Mouse (Mus musculus) kidney, adult 2 months (tissue): ENCODE data around the gene Lix1l. TPM values are rescaled to one million over a fixed set of nuclear protein-coding genes. Genes with fewer than 3 reads are reported as not detected.

Experiments used
- DNase-seq: peaks from one replicate; pipeline ENCODE4 v3.0.0; 2021
- H3K27ac ChIP-seq: fragments of 200-500 bp; 2 replicates; pipeline ENCODE4 v1.5.1; 2012; ENCODE audit warnings: low read depth, low read length, control low read depth, inconsistent platforms; ENCODE audit not compliant: insufficient read depth
- H3K27me3 ChIP-seq: fragments of 200-500 bp; replicated peaks from 2 replicates; pipeline ENCODE4 v1.6.1; 2012; ENCODE audit warnings: mild to moderate bottlenecking, moderate library complexity, low read length, inconsistent platforms; ENCODE audit not compliant: control insufficient read depth, insufficient read depth
- H3K36me3 ChIP-seq: fragments of 200-500 bp; 2 replicates; pipeline ENCODE4 v1.6.1; 2012; ENCODE audit warnings: mild to moderate bottlenecking, moderate library complexity, low read length, inconsistent platforms; ENCODE audit not compliant: control insufficient read depth, insufficient read depth
- H3K4me1 ChIP-seq: fragments of 200-500 bp; 2 replicates; pipeline ENCODE4 v1.6.1; 2011; ENCODE audit warnings: low read length; ENCODE audit not compliant: control insufficient read depth, insufficient read depth
- H3K4me3 ChIP-seq: fragments of 200-500 bp; 2 replicates; pipeline ENCODE4 v1.5.1; 2011; ENCODE audit warnings: mild to moderate bottlenecking, low read depth, low read length, control low read depth; ENCODE audit not compliant: insufficient read depth
- CTCF ChIP-seq: fragments of 200-500 bp; conservative IDR thresholded peaks from 2 replicates; pipeline ENCODE4 v1.5.1; 2011; ENCODE audit warnings: low read depth, mild to moderate bottlenecking, control low read depth, low read length, moderate library complexity, mixed read lengths; ENCODE audit not compliant: insufficient read depth, insufficient read length
- POLR2A ChIP-seq: fragments of 200-500 bp; IDR thresholded peaks from one replicate; pipeline ENCODE4 v1.6.1; 2011; ENCODE audit warnings: low read depth, low read length, control low read depth
- WGBS: fragments of 180-500 bp; shearing (Covaris S2); methylation state at CpG from one replicate; pipeline ENCODE4 v1.1.7; 2018; 5-methylcytosine and 5-hydroxymethylcytosine counted together
- polyA plus RNA-seq: library from polyadenylated mRNA; depleted of rRNA; stranded (reverse); fragments of >200 nt; gene quantifications from 2 replicates; pipeline ENCODE4 v1.2.3, GENCODE M21; 2012

Lix1l gene
- polyA plus RNA-seq, 1 experiment: 9.6 TPM

DNA sequence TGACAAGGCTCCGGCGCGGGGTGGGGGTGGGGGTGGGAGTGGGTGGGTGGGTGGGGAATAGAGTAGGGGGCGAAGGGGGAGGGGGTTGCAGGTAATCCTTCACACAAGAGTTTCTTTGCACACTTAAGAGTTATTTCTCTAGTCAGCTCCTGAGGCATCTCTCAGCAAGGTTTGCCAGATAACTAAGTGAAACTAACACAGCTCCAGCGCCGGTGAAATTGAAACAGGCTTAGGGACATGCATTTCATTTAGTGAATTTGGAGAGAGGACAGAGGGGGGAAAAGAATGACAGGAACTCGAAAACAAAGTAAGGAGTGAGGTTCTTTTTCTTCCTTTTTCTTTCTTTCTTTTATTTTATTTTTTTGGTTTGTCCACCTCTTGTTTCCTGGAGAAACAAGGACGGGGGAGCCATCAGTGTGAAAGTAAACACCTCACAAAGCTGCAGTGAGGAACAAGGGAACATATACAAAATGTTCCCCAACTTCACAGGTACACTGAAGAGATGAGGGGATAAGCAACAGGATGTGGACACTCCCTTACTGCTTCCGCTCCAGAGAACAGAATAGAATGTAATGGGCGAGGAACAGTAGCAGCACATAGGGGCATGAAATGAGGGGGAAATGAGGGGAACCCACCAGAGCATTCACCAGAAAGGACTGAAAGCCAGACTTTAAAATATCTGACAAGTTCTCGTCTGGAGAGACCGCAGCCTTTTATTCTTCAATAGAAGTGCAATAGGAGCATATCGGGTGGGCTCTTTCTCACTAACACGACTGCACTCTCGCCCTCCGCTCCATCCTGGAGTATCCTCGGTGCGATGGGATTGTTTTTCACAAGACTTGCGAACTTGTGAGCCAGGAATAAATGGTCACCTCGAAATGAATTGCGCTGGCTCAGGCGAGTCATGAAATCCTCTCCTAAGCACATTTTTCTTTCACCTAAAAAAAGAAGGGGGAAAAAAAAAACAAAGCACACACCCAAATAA is 44.0 kb upstream of the Lix1l start:
- peak; percentile 60 for DNase-seq
- peak overlapping the region; percentile 99 for H3K27ac ChIP-seq
- TF ChIP-seq POLR2A (no peak), CTCF (no peak)

DNA sequence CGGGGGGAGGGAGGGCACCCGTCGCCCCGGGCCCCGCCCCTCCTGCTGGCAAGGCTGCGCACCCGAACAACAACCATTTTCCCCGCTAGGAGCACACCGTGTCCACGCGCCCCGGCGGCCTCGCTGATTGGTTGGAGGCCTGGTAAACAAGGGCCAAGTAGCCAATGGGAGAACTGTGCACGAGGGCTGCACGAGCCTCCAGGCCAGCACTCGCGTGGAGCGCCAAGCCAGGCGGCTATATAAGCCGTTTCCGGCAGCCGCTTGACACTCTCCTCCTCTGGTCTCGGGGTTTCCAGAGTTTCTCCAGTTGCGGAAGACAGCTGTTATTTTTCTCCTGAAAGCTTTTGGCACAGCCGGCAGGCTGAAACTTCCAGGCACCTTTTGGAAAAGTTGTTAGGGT is 43.3 kb upstream of the Lix1l start, which contains the start of gene Txnip:
TSS of gene Txnip (plus strand) at position 264 of the 400 bp plus-strand sequence.
- under 1% methylated on average over 26 of the region's 26 CpGs for WGBS
- peak; percentile 100 for DNase-seq

More for the DNA sequence above, 44.0 kb upstream of the Lix1l start:
- WGBS: 5% methylated on average over 22 of the region's 22 CpGs
- Histone ChIP-seq H3K27me3 (no peaks in the 10 kb centered on the region), H3K36me3 (peaks cover 28% of the 10 kb centered on the region), H3K4me3 (peak overlapping the region; percentile 67), H3K4me1 (peaks cover 16% of the 10 kb centered on the region; the same call in 1 of the 2 replicates)

DNA sequence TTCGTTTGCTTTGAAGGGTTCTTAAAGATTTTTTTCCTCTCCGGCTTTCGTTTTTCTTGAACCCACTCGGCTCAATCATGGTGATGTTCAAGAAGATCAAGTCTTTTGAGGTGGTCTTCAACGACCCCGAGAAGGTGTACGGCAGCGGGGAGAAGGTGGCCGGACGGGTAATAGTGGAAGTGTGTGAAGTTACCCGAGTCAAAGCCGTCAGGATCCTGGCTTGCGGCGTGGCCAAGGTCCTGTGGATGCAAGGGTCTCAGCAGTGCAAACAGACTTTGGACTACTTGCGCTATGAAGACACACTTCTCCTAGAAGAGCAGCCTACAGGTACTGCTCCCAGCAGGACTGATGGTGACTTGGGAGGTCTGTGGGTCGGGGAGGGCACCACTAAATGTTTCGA is 42.8 kb upstream of the Lix1l start:
- peak overlapping the region; percentile 72 for H3K4me3 ChIP-seq
- peaks cover 15% of the 10 kb centered on the region; the same call in 1 of the 2 replicates for H3K4me1 ChIP-seq
- peak; percentile 63 for DNase-seq
- H3K27me3 ChIP-seq: no peaks in the 10 kb centered on the region
- H3K36me3 ChIP-seq: peaks cover 28% of the 10 kb centered on the region
- under 1% methylated on average over 17 of the region's 17 CpGs for WGBS
- TF ChIP-seq POLR2A (no peak), CTCF (no peak)
- peak overlapping the region; percentile 98 for H3K27ac ChIP-seq

More for the DNA sequence above, 43.3 kb upstream of the Lix1l start, which contains the start of gene Txnip:
- TF ChIP-seq POLR2A: peak; percentile 98
- peak; percentile 39; the same call in 1 of the 2 replicates for TF ChIP-seq CTCF
- Histone ChIP-seq H3K4me1 (peaks cover 15% of the 10 kb centered on the region; the same call in 1 of the 2 replicates), H3K36me3 (peaks cover 28% of the 10 kb centered on the region), H3K27me3 (no peaks in the 10 kb centered on the region), H3K27ac (peak within 1 kb of the TSS; percentile 99), H3K4me3 (peak within 1 kb of the TSS; percentile 72)

DNA sequence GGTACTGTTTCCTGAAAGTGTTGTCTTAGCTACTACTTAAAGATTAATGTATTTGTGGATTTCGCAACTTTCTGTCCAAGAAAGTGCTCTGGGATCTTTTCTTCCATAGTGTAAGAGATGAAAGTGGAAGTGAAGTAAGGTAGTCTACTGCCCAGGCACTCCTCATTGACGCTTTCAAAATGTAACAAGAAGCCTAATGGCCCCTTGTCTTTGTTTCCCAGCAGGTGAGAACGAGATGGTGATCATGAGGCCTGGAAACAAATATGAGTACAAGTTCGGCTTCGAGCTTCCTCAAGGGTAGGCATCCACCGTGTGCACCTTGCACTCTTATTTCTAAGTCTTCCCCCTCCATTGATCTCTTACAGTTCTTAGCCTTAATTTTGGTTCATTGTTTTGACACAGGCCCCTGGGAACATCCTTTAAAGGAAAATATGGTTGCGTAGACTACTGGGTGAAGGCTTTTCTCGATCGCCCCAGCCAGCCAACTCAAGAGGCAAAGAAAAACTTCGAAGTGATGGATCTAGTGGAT is 42.2 kb upstream of the Lix1l start:
- DNase-seq: peak; percentile 31
- Histone ChIP-seq H3K27ac (peak overlapping the region; percentile 98), H3K4me1 (peaks cover 18% of the 10 kb centered on the region; the same call in 1 of the 2 replicates), H3K27me3 (no peaks in the 10 kb centered on the region), H3K4me3 (peak overlapping the region; percentile 72), H3K36me3 (peaks cover 28% of the 10 kb centered on the region)
- no peak for TF ChIP-seq CTCF
- TF ChIP-seq POLR2A: no peak
- WGBS: 14% methylated on average over 10 of the region's 10 CpGs

DNA sequence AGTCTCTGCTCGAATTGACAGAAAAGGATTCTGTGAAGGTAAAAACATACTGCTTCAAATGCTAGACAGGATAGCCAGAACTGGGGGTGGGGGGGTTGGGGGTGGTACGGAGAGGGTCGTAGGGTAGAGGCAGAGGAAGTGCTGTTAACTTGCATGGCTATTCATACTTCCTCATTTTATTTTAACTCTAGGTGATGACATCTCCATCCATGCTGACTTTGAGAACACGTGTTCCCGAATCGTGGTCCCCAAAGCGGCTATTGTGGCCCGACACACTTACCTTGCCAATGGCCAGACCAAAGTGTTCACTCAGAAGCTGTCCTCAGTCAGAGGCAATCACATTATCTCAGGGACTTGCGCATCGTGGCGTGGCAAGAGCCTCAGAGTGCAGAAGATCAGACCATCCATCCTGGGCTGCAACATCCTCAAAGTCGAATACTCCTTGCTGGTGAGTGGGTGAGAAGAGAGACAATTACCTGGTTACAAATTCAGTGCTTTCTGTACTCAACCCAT is 41.5 kb upstream of the Lix1l start:
- WGBS: 23% methylated on average over 12 of the region's 12 CpGs

DNA sequence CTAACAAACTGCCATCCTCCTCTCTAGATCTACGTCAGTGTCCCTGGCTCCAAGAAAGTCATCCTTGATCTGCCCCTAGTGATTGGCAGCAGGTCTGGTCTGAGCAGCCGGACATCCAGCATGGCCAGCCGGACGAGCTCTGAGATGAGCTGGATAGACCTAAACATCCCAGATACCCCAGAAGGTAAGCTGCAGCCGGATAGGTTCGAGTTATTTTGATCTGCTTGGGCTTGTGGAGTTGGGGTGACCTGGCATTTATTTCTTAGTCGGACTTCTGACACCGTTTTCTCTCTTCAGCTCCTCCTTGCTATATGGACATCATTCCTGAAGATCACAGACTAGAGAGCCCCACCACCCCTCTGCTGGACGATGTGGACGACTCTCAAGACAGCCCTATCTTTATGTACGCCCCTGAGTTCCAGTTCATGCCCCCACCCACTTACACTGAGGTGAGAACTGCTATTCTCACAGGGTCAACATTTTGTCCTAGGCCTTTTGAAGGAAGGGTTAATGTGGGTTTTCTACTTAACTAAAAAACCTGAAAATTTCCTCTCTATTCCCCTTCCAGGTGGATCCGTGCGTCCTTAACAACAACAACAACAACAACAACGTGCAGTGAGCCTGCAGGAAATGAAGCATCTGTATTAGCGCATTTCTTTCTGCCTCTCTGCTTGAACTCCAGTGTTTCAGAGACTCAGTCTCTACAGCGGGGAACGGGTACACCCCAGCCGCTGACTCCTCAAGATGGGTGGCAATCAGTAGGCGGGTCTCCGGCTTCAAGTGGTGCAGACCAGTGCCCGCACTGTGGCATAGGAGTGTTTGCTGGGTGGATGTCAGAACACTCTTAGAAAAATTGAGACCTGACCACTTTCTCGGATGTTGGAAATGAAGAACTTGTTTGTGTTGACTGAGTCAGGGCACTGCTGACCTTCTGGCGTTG is 40.8 kb upstream of the Lix1l start:
- Histone ChIP-seq H3K36me3 (peaks cover 28% of the 10 kb centered on the region), H3K4me1 (peaks cover 16% of the 10 kb centered on the region; the same call in 1 of the 2 replicates), H3K27me3 (no peaks in the 10 kb centered on the region), H3K4me3 (peak overlapping the region; percentile 72), H3K27ac (peak overlapping the region; percentile 94)
- 20% methylated on average over 23 of the region's 23 CpGs for WGBS
- DNase-seq: peak; percentile 46
- TF ChIP-seq CTCF (no peak), POLR2A (no peak)

More for the DNA sequence above, 41.5 kb upstream of the Lix1l start:
- DNase-seq: no peak
- peaks cover 18% of the 10 kb centered on the region; the same call in 1 of the 2 replicates for H3K4me1 ChIP-seq
- peak overlapping the region; percentile 72 for H3K4me3 ChIP-seq
- peaks cover 28% of the 10 kb centered on the region for H3K36me3 ChIP-seq
- H3K27me3 ChIP-seq: no peaks in the 10 kb centered on the region
- H3K27ac ChIP-seq: peak overlapping the region; percentile 98
- TF ChIP-seq POLR2A: no peak
- no peak for TF ChIP-seq CTCF
